Mouse (Mus musculus) erythroblast, embryonic 14.5 days (primary cell): Measurements from ENCODE around the gene Rnf144b.

ENCODE experiments used
- GATA1 ChIP-seq: IDR thresholded peaks from 2 replicates; pipeline ENCODE4 v1.6.1; 2012; ENCODE audit warnings: low read length, inconsistent platforms, mixed read lengths
- TAL1 ChIP-seq: IDR thresholded peaks from 3 replicates; pipeline ENCODE4 v1.6.1; 2012; ENCODE audit warnings: low read length, inconsistent platforms, mixed read lengths

- TF ChIP-seq GATA1 (no peak), TAL1 (no peak)
Measured at GRCm38 (mm10) chr13:47264382-47264781, 141.9 kb downstream of the Rnf144b start.
